Mouse (Mus musculus) intestine, postnatal 0 days (tissue): ENCODE measurements around the gene Pcyox1. TPM values are rescaled to one million over a fixed set of nuclear protein-coding genes. Genes with fewer than 3 reads are reported as not detected.
"Not testable (repeated sequence)": the region's sequence is repeated elsewhere in the genome, so short reads cannot be mapped to it uniquely, and the experiment has no call there.

Source experiments
- ATAC-seq: fragments of 200-750 bp; cut with Nextera tagmentation; 2 replicates; pipeline ENCODE4 v1.8.0; 2017; ENCODE audit warnings: mild to moderate bottlenecking, moderate TSS enrichment, moderate library complexity
- H3K27ac ChIP-seq: fragments of 300-500 bp; sonication (generic); 2 replicates; pipeline ENCODE4 v1.5.1; 2014; ENCODE audit warnings: mild to moderate bottlenecking, low read depth, low read length, moderate library complexity
- H3K27me3 ChIP-seq: fragments of 300-500 bp; sonication (generic); replicated peaks from 2 replicates; pipeline ENCODE4 v1.6.1; 2014; ENCODE audit warnings: low read length, mixed read lengths; ENCODE audit not compliant: control insufficient read depth, insufficient read depth
- H3K36me3 ChIP-seq: fragments of 300-500 bp; sonication (generic); 2 replicates; pipeline ENCODE4 v1.6.1; 2014; ENCODE audit warnings: mild to moderate bottlenecking, moderate library complexity; ENCODE audit not compliant: control insufficient read depth, insufficient read depth
- H3K4me1 ChIP-seq: fragments of 300-500 bp; sonication (generic); replicated peaks from 2 replicates; pipeline ENCODE4 v1.6.1; 2014; ENCODE audit warnings: antibody characterized with exemption, low read length, mixed read lengths; ENCODE audit not compliant: control insufficient read depth, insufficient read depth
- H3K4me2 ChIP-seq: fragments of 300-500 bp; sonication (generic); replicated peaks from 2 replicates; pipeline ENCODE4 v1.6.1; 2014; ENCODE audit warnings: low read depth, mild to moderate bottlenecking, moderate library complexity
- H3K4me3 ChIP-seq: fragments of 300-500 bp; sonication (generic); 2 replicates; pipeline ENCODE4 v1.5.1; 2014; ENCODE audit warnings: low read depth, low read length
- H3K9ac ChIP-seq: fragments of 300-500 bp; sonication (generic); 2 replicates; pipeline ENCODE4 v1.6.1; 2014; ENCODE audit warnings: mild to moderate bottlenecking, low read depth, low read length
- H3K9me3 ChIP-seq: fragments of 300-500 bp; sonication (generic); 2 replicates; pipeline ENCODE4 v1.6.1; 2016; ENCODE audit warnings: mixed run types; ENCODE audit not compliant: control insufficient read depth
- CTCF ChIP-seq: sonication (generic); IDR thresholded peaks from 2 replicates; pipeline ENCODE4 v1.5.1; 2016; ENCODE audit warnings: low read depth, mild to moderate bottlenecking, control low read depth, antibody characterized with exemption, moderate library complexity
- WGBS: fragments of 180-500 bp; shearing (Covaris S2); extraction: QIAGEN DNeasy Blood & Tissue Kit; methylation state at CpG from one replicate; pipeline ENCODE4 v1.1.7; 2014; 5-methylcytosine and 5-hydroxymethylcytosine counted together
- polyA plus RNA-seq: library from polyadenylated mRNA; unstranded; fragments of >200 nt; fragmentation: Nextera tagmentation; extraction: Ambion mirVana; gene quantifications from 2 replicates; pipeline ENCODE4 v1.2.1, GENCODE M21; 2015

Pcyox1 gene
- polyA plus RNA-seq, 1 experiment from 2014 or later, result 37.8 TPM

GRCm38 (mm10) chr6:86349257-86349656 lies 47.7 kb downstream of the Pcyox1 start:
- no peak overlapping the region for H3K9ac ChIP-seq
- H3K27ac ChIP-seq, result no peak overlapping the region
- 54% methylated on average over 7 of the region's 7 CpGs for WGBS
- H3K9me3 ChIP-seq, result no peaks in the 10 kb centered on the region
- no peaks in the 10 kb centered on the region for H3K36me3 ChIP-seq
- peak; percentile 84 for TF ChIP-seq CTCF
- no peaks in the 10 kb centered on the region for H3K4me1 ChIP-seq
- ATAC-seq, result peak; percentile 31; the same call in 1 of the 2 replicates
- no peak overlapping the region for H3K4me3 ChIP-seq
- no peak overlapping the region for H3K4me2 ChIP-seq
- H3K27me3 ChIP-seq, result no peaks in the 10 kb centered on the region

- H3K27me3 ChIP-seq, result no peaks in the 10 kb centered on the region
These were observed 50.9 kb downstream of the Pcyox1 start for GRCm38 (mm10) chr6:86346063-86346462.

DNA sequence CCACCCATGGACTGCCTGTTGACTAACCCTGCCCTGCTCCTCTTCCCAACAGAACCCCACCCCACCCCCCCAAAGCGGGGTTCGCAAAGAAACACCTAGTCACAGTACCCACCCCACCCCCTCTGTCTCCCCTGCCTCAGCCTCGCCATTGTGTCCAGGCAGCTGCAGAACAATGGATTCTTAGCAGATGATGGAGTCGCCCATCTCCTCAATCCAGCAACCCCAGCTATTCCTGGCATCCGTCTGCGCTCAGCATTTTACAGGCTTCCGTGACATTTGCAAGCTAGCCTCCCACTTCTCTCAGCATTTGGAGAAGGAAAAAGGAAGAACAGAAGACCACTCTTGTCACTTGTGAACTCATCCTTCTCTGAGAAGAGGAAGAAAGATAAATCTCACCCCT lies 53.3 kb downstream of the Pcyox1 start:
- Histone ChIP-seq H3K9ac (no peak overlapping the region), H3K4me2 (no peak overlapping the region), H3K36me3 (no peaks in the 10 kb centered on the region), H3K27me3 (no peaks in the 10 kb centered on the region), H3K4me3 (no peak overlapping the region), H3K9me3 (no peaks in the 10 kb centered on the region), H3K4me1 (no peaks in the 10 kb centered on the region), H3K27ac (no peak overlapping the region)
- TF ChIP-seq CTCF, result no peak
- 21% methylated on average over 7 of the region's 7 CpGs for WGBS
- ATAC-seq, result no peak

More at GRCm38 (mm10) chr6:86346063-86346462, 50.9 kb downstream of the Pcyox1 start:
- Histone ChIP-seq H3K27ac (no peak overlapping the region), H3K4me1 (no peaks in the 10 kb centered on the region), H3K36me3 (no peaks in the 10 kb centered on the region), H3K4me3 (no peak overlapping the region), H3K4me2 (no peak overlapping the region), H3K9me3 (no peaks in the 10 kb centered on the region), H3K9ac (no peak overlapping the region)
- WGBS, result 51% methylated on average over 2 of the region's 2 CpGs
- no peak for TF ChIP-seq CTCF
- ATAC-seq, result no peak

- H3K9ac ChIP-seq, H3K4me2 ChIP-seq, H3K4me3 ChIP-seq, ATAC-seq, H3K27me3 ChIP-seq, H3K27ac ChIP-seq, H3K9me3 ChIP-seq, H3K4me1 ChIP-seq, H3K36me3 ChIP-seq: not testable (repeated sequence)
- WGBS, result 84% methylated on average over 4 of the region's 4 CpGs
- TF ChIP-seq CTCF, result 0 out of 2 replicates have a peak, but pooled peaks have one; percentile 6
These were observed 60.6 kb downstream of the Pcyox1 start for GRCm38 (mm10) chr6:86336340-86336739.

Other genes with a start within 250 kb of the Pcyox1 start
- 7.5 and 8.4 TPM in 2 replicates for gene Tgfa, start 201.9 kb downstream of the Pcyox1 start, polyA plus RNA-seq
- 64.8 and 65.8 TPM in 2 replicates for gene Fam136a, start 31.5 kb downstream of the Pcyox1 start, polyA plus RNA-seq
- 196 and 204 TPM in 2 replicates for gene Snrpg, start 25.9 kb downstream of the Pcyox1 start, polyA plus RNA-seq
- gene Tia1, start 7.1 kb upstream of the Pcyox1 start, polyA plus RNA-seq, result 33.0 and 35.7 TPM in 2 replicates
- gene Gm44790, start 29.5 kb upstream of the Pcyox1 start, polyA plus RNA-seq, result not detected in 2 replicates
- gene C87436, start 41.2 kb upstream of the Pcyox1 start, polyA plus RNA-seq, result 12.4 and 12.8 TPM in 2 replicates
- gene Pcbp1, start 129.2 kb upstream of the Pcyox1 start, polyA plus RNA-seq, result 326 and 327 TPM in 2 replicates
- gene Asprv1, start 231.0 kb upstream of the Pcyox1 start, polyA plus RNA-seq, result 1.3 and 1.6 TPM in 2 replicates